Mouse (Mus musculus) olfactory bulb, adult 2 months (tissue): ENCODE data around the gene Fyco1. TPM values are rescaled to one million over a fixed set of nuclear protein-coding genes. Genes with fewer than 3 reads are reported as not detected.
"Not testable (repeated sequence)": the region's sequence is repeated elsewhere in the genome, so short reads cannot be mapped to it uniquely, and the experiment has no call there.

Source experiments
- H3K27ac ChIP-seq: fragments of 200-500 bp; 2 replicates; pipeline ENCODE4 v1.5.1; 2012; ENCODE audit warnings: low read depth, low read length; ENCODE audit not compliant: insufficient read depth
- H3K4me1 ChIP-seq: fragments of 200-500 bp; 2 replicates; pipeline ENCODE4 v1.6.1; 2012; ENCODE audit warnings: low read length; ENCODE audit not compliant: control insufficient read depth, insufficient read depth
- H3K4me3 ChIP-seq: fragments of 200-500 bp; 2 replicates; pipeline ENCODE4 v1.5.1; 2012; ENCODE audit warnings: mild to moderate bottlenecking, low read depth, low read length, moderate library complexity; ENCODE audit not compliant: insufficient read depth
- CTCF ChIP-seq: fragments of 200-500 bp; IDR thresholded peaks from 2 replicates; pipeline ENCODE4 v1.5.1; 2012; ENCODE audit warnings: low read depth, mild to moderate bottlenecking, low read length, moderate library complexity; ENCODE audit not compliant: insufficient read depth
- POLR2A ChIP-seq: fragments of 200-500 bp; IDR thresholded peaks from 2 replicates; pipeline ENCODE4 v1.6.1; 2012; ENCODE audit warnings: mild to moderate bottlenecking, low read depth, low read length, moderate library complexity; ENCODE audit not compliant: insufficient read depth
- WGBS: fragments of 180-500 bp; shearing (Covaris S2); methylation state at CpG from one replicate; pipeline ENCODE4 v1.1.7; 2018; 5-methylcytosine and 5-hydroxymethylcytosine counted together
- polyA plus RNA-seq: library from polyadenylated mRNA; stranded (reverse); fragments of >200 nt; gene quantifications from 2 replicates; pipeline ENCODE4 v1.2.4, GENCODE M21; 2012; ENCODE audit warnings: low replicate concordance; ENCODE audit not compliant: missing spikeins, insufficient read depth, insufficient read length

The Fyco1 gene
- polyA plus RNA-seq, 1 experiment = not detected

DNA sequence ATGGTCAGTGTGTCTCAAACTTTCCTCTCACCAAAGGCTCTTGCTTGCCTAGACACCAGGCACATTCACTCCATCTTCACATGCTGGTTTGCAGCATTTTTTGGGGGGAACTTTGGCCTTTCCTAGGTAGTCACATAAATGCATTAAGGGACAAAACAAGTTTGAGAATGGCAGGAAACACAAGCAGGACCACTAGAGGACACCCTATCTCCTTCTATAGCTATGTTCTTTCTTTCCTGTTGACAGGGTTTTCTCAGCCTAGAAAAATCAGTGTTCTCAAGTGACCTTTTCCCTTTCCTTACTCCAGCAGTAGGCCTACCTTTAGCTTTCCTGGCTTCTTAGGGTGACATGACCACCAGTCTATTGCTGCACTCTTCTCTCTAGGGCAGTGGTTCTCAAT, 48.8 kb downstream of the Fyco1 start:
- TF ChIP-seq POLR2A (no peak), CTCF (no peak)
- no peak overlapping the region for H3K4me3 ChIP-seq
- no peak overlapping the region for H3K27ac ChIP-seq
- H3K4me1 ChIP-seq = no peaks in the 10 kb centered on the region

DNA sequence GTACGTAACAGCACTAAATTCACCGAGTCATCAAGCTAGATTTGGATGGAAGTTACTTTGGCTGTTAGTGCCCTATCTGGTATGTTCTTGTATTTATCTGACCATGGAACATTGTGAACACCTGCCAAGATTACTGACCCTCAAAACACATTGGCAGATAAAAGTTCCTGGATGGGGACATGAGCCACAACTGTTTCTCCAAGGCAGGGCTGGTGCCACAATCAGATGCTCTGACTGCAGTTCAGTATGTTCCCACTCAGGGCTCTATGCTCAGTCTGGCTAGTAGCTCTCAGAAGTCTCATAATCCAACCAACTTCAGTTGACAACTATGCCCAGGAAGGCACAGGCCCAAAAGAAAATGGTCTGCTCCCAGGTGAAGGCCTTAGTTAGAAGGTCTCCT, 49.3 kb downstream of the Fyco1 start:
- WGBS = 96% methylated on average over 2 of the region's 2 CpGs
- no peak overlapping the region for H3K4me3 ChIP-seq
- no peak overlapping the region for H3K27ac ChIP-seq
- TF ChIP-seq CTCF = no peak
- TF ChIP-seq POLR2A = no peak
- H3K4me1 ChIP-seq = no peaks in the 10 kb centered on the region

- no peak overlapping the region for H3K4me3 ChIP-seq
- 92% methylated on average over 1 of the region's 1 CpGs for WGBS
- TF ChIP-seq POLR2A (no peak), CTCF (no peak)
- H3K27ac ChIP-seq = no peak overlapping the region
- no peaks in the 10 kb centered on the region for H3K4me1 ChIP-seq
Observed at GRCm38 (mm10) chr9:123801527-123801926, 50.2 kb downstream of the Fyco1 start.

- WGBS = 70% methylated on average over 3 of the region's 3 CpGs
- H3K27ac ChIP-seq = no peak overlapping the region
- H3K4me1 ChIP-seq = no peaks in the 10 kb centered on the region
- TF ChIP-seq POLR2A (no peak), CTCF (no peak)
- H3K4me3 ChIP-seq = no peak overlapping the region
Observed at GRCm38 (mm10) chr9:123796174-123796573, 55.5 kb downstream of the Fyco1 start.

DNA sequence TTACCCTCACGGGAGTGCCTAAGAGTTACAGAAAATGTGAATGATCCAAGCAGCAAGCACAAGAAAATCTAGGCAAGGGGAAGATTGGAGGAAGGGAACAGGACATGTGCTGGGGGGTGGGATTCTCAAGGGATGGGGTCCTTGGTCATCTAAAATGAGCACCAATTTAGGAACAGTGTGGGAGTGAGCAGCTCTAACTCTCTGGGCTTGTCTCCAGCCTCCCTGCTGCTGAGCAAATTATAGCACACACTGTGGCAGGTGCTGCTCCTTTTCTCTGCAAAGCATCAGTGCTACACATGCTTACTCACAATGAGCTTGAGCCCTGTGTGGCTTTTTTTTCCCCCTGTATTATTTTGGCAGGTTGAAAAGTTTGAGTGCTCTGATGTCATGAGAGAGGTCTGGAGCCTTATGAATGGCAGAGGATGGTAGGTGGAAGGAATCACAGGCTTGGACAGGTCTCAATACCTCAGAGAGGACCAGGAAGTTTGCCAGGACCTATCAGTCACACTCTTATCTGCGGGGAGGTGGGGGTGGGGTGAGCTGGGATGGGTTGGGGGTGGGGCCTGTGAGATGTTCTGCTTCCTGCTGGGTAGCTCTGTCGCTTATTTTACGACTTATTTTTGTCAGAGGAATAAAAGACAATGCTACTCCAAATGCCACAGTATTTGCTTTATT, 62.7 kb downstream of the Fyco1 start:
- Histone ChIP-seq H3K4me1 (no peaks in the 10 kb centered on the region), H3K4me3 (no peak overlapping the region), H3K27ac (no peak overlapping the region)
- TF ChIP-seq POLR2A = no peak
- TF ChIP-seq CTCF = no peak
- WGBS = 57% methylated on average over 4 of the region's 4 CpGs

DNA sequence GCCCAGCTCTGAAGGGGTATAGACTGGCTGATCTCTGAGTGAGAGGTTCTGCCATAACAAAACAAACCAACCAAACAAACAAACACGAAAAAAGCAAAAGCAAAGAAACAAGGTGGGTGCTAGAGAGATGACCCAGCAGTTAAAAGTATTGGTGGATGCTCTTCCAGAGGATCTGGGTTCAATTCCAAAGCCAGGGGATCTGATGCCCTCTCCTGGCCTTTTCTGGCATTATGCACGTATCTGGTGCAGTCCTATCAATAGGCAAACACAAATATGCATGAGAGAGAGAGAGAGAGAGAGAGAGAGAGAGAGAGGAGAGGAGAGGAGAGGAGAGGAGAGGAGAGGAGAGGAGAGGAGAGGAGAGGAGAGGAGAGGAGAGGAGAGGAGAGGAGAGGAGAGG, 78.4 kb downstream of the Fyco1 start:
- H3K4me3 ChIP-seq, H3K27ac ChIP-seq, H3K4me1 ChIP-seq: not testable (repeated sequence)
- WGBS = 48% methylated on average over 2 of the region's 2 CpGs

DNA sequence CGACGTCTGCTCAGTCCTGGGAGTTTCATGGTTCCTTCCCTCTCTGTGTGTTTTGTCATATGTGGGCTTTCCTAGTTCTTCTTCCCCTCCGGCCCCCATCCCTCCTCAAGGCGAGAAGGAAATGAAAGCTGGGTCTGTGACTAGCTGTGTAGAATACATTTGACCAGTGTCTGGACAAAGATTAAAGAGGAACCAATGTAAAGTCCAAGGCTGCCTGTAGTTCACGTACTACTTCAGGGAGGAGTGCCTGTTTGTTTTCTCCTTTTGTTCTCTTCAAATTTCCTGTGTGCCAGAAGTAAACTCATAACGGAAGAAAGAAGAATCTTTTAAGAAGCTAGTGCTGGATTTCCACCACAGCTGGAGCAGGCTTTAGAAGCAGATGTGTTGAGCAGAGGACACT, 82.2 kb downstream of the Fyco1 start:
- no peak overlapping the region for H3K27ac ChIP-seq
- H3K4me3 ChIP-seq = no peak overlapping the region
- no peaks in the 10 kb centered on the region for H3K4me1 ChIP-seq
- TF ChIP-seq POLR2A (no peak), CTCF (no peak)
- WGBS = 67% methylated on average over 6 of the region's 6 CpGs

DNA sequence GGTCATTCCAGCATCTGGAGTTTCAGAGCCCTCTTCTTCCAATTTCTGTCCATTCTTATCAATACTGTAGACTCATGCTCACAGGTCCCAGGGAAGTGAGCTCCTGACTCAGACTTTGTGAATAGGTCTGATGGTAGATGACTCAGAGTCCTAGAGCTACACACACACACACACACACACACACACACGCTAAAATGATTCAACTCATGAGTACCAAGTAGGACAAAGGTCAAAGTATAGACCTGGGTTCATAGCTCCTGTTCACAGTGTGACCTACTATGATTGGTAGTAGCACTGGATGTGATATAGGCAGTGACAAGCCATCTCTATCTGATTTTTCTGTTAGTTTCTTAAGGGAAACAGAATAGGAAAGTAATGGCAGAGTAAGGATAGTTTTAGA, 83.3 kb downstream of the Fyco1 start:
- no peak for TF ChIP-seq CTCF
- TF ChIP-seq POLR2A = no peak
- Histone ChIP-seq H3K4me1 (no peaks in the 10 kb centered on the region), H3K4me3 (no peak overlapping the region), H3K27ac (no peak overlapping the region)
- WGBS = 63% methylated on average over 1 of the region's 1 CpGs

GRCm38 (mm10) chr9:123766996-123767395, 84.7 kb downstream of the Fyco1 start:
- TF ChIP-seq POLR2A = no peak
- 88% methylated on average over 3 of the region's 3 CpGs for WGBS
- Histone ChIP-seq H3K27ac (no peak overlapping the region), H3K4me1 (no peaks in the 10 kb centered on the region), H3K4me3 (no peak overlapping the region)

DNA sequence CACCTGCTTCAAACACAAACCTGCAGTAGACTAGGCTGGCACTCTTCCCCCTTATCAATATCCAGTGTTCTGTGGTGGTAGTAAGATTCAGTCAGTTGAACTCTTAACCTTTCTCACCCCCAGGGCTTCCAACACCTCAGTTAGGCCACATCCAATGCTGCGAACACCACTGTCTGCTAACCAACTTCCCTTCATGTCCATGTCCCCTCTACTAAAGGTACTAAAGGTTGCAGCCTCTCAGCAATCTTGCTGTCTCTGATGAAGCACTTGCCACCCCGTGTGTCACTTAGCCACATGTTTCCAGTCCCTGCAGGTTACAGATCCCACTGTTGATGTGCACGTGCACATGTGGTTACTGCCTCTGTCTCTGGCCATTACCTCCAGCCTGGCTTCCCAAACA, 87.9 kb downstream of the Fyco1 start:
- 91% methylated on average over 3 of the region's 3 CpGs for WGBS
- Histone ChIP-seq H3K4me3 (no peak overlapping the region), H3K4me1 (no peaks in the 10 kb centered on the region), H3K27ac (no peak overlapping the region)
- no peak for TF ChIP-seq CTCF
- no peak for TF ChIP-seq POLR2A
